ENCODE assay signal across 10 mouse cellular contexts in genomic region chr9:63883738-63884520, GRCm38 (mm10).
DNase-seq lines count a peak whose midpoint lies in the region; ATAC-seq and TF ChIP-seq lines count a peak whose summit lies in the region.
"Had no signal": no experiment of that assay in that cellular context is flagged by ENCODE, and none has a peak within 500 bp of the region (broad histone marks: within the 10 kb centered on the region; RNA-seq: fewer than 3 reads in every experiment).

No protein-coding gene starts in this region.

- DNase-seq in cerebellum, postnatal 10 days = peak; percentile 77 to 78
- no peak for DNase-seq in cerebellum, adult 11-12 months
- DNase-seq in layer of hippocampus, adult 2 months (ENCODE audit: low spot score in 2 of 2) = no peak
- DNase-seq in layer of hippocampus, postnatal 36 days = no peak
- DNase-seq in ES-CJ7 (ENCODE audit: low read depth, low spot score) (peak; percentile 53), MN1 (ENCODE audit: low spot score) (no peak)

- no peak overlapping the region for H3K27ac ChIP-seq in layer of hippocampus, adult 2 months
- H3K27ac ChIP-seq: hindbrain, embryonic 13.5 days; midbrain, embryonic 12.5 days had no signal

- 0 out of 2 replicates have a peak, but pooled peaks have one; percentile 35 for ATAC-seq in monocyte, adult 5-6 weeks (replicated peaks; ENCODE audit: insufficient number of reproducible peaks, low FRiP score, low TSS enrichment, poor library complexity, severe bottlenecking)
- ATAC-seq in megakaryocyte progenitor cell, adult 5-6 weeks (replicated peaks; ENCODE audit: poor library complexity) = no peak

- H3K4me3 ChIP-seq in layer of hippocampus, adult 2 months = no peak overlapping the region
- H3K4me3 ChIP-seq: hindbrain, embryonic 13.5 days; midbrain, embryonic 12.5 days had no signal

- peak; percentile 74 for TF ChIP-seq CTCF in layer of hippocampus, adult 2 months (conservative IDR thresholded peaks at IDR 0.05)

Comparison
In these comparisons a context has a peak if more than half of its experiments do, and no peak if none do; other contexts are left out.
1. DNase-seq: peak in cerebellum, postnatal 10 days (2 of 2) and ES-CJ7 (single experiment); none in cerebellum, adult 11-12 months (single experiment), layer of hippocampus, adult 2 months (0 of 2), layer of hippocampus, postnatal 36 days (0 of 2) and MN1 (single experiment).